In the genomic region with DNA sequence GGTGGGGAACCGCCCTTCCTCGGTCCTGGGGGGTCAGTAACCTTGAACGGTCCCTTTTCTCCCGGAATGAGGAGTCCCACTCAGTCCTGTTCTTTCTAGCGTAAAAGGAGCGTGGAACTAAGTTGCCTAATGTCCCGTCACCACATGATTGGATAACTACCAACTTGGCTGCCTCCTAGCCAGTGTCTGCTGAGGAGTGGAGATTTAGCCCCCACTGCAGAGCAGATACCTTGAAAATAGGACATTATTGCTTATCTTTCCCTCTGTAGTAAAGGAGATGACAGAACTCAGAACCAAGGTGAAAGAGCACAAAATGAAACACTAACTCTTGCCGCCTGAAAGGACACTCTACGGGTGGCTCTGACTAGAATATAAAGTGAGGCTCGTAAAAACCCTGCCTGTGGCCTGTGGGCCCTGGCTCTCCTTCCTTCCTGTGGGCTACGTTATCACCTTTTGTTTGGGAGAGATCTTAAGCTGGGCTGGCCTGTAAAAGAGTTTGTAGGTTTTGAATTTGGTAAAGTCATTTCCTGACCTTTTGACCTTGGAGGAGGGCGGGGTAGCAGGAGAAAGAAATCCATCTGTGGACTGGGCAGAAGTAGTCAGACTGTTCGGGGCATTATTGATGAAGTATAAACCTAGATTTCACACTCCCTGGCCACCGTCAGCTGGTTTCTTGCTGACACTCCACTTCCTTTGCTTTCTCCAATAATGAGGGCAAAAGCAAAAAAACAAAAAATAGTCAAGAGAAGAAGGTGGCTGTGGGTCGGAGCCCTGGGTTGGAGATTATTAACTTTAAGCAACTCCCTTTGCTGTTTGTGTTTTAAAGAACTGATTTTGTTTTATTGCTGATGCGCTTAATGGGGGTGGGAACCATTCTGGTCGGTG, we compare ENCODE assay signal across 9 mouse cellular contexts.
A peak's percentile ranks its signal among the peaks of the same experiment; 100 is the strongest.
DNase-seq lines count a peak whose midpoint lies in the region; ATAC-seq and TF ChIP-seq lines count a peak whose summit lies in the region.
"Had no signal": no experiment of that assay in that cellular context is flagged by ENCODE, and none has a peak within 500 bp of the region (broad histone marks: within the 10 kb centered on the region; RNA-seq: fewer than 3 reads in every experiment).

No protein-coding gene starts in this region.

- peak; percentile 38 for ATAC-seq in CD4-positive, CD25-positive, alpha-beta regulatory T cell, adult 4 months
- no peak for ATAC-seq in midbrain, embryonic 16.5 days

- TF ChIP-seq CTCF in embryonic fibroblast, embryonic 13.5 days (IDR thresholded peaks at IDR 0.05; ENCODE audit: borderline replicate concordance, insufficient read depth, low read length): no peak
- no peak for TF ChIP-seq CTCF in kidney, adult 2 months (conservative IDR thresholded peaks at IDR 0.05; ENCODE audit: insufficient read depth, insufficient read length, low read depth, low read length)

- H3K9ac ChIP-seq in midbrain, embryonic 16.5 days (ENCODE audit: low read depth, low read length): no peak overlapping the region

- H3K27me3 ChIP-seq in kidney, adult 2 months (replicated peaks; ENCODE audit: control insufficient read depth, insufficient read depth, low read length): no peaks in the 10 kb centered on the region
- no peaks in the 10 kb centered on the region for H3K27me3 ChIP-seq in midbrain, embryonic 16.5 days (ENCODE audit: control insufficient read depth, insufficient read depth, low read depth, low read length)

- H3K4me1 ChIP-seq in embryonic fibroblast, embryonic 13.5 days (ENCODE audit: control insufficient read depth, insufficient read depth, low read length): peaks cover 26% of the 10 kb centered on the region
- peaks cover 41% of the 10 kb centered on the region for H3K4me1 ChIP-seq in kidney, adult 2 months (ENCODE audit: control insufficient read depth, insufficient read depth, low read length)
- H3K4me1 ChIP-seq in midbrain, embryonic 16.5 days (ENCODE audit: control insufficient read depth, insufficient read depth, low read length): peaks cover 6% of the 10 kb centered on the region

- no peaks in the 10 kb centered on the region for H3K36me3 ChIP-seq in kidney, adult 2 months (ENCODE audit: control insufficient read depth, insufficient read depth, low read length)
- no peaks in the 10 kb centered on the region for H3K36me3 ChIP-seq in midbrain, embryonic 16.5 days (ENCODE audit: control insufficient read depth, insufficient read depth, low read length)

- H3K9me3 ChIP-seq in midbrain, embryonic 16.5 days (replicated peaks; ENCODE audit: control insufficient read depth, low read length, poor library complexity, severe bottlenecking): no peaks in the 10 kb centered on the region

- no peak for TF ChIP-seq POLR2A in embryonic fibroblast, embryonic 13.5 days (IDR thresholded peaks at IDR 0.05; ENCODE audit: low read depth, low read length)
- TF ChIP-seq POLR2A in kidney, adult 2 months (IDR thresholded peaks at IDR 0.05; ENCODE audit: low read depth, low read length): no peak

- peak; percentile 61 for DNase-seq in adrenal gland, postnatal 10 days
- no peak for DNase-seq in adrenal gland, adult 18-20 months (ENCODE audit: low spot score in 2 of 2)
- peak; percentile 75 for DNase-seq in kidney, adult 2 months
- no peak for DNase-seq in T-cell, adult 2 months (ENCODE audit: low spot score)
- DNase-seq in urinary bladder, postnatal 36 days (ENCODE audit: low spot score in 2 of 2): no peak

- H3K27ac ChIP-seq in embryonic fibroblast, embryonic 13.5 days (ENCODE audit: insufficient read depth, low read length): peak overlapping the region; percentile 36
- H3K27ac ChIP-seq in kidney, adult 2 months (ENCODE audit: insufficient read depth, low read depth, low read length): peak overlapping the region; percentile 75
- H3K27ac ChIP-seq in midbrain, embryonic 16.5 days (ENCODE audit: low read length): 0 out of 2 replicates have a peak overlapping the region, but pooled peaks have one; percentile 15
- H3K27ac ChIP-seq: macrophage had no signal

- H3K4me3 ChIP-seq in embryonic fibroblast, embryonic 13.5 days (ENCODE audit: insufficient read depth, low read length): no peak overlapping the region
- no peak overlapping the region for H3K4me3 ChIP-seq in kidney, adult 2 months (ENCODE audit: insufficient read depth, low read depth, low read length)
- H3K4me3 ChIP-seq in midbrain, embryonic 16.5 days (ENCODE audit: low read depth, low read length): no peak overlapping the region

- WGBS in kidney, adult 2 months: 19% methylated on average over 17 of the region's 17 CpGs
- WGBS in midbrain, embryonic 16.5 days: 38% methylated on average over 17 of the region's 17 CpGs

- H3K4me2 ChIP-seq in midbrain, embryonic 16.5 days (ENCODE audit: low read length): no peak overlapping the region

Comparison
In these comparisons a context has a peak if more than half of its experiments do, and no peak if none do; other contexts are left out.
1. DNase-seq: peak in adrenal gland, postnatal 10 days (single experiment) and kidney, adult 2 months (single experiment); none in adrenal gland, adult 18-20 months (0 of 2), T-cell, adult 2 months (single experiment) and urinary bladder, postnatal 36 days (0 of 2).
2. H3K27ac ChIP-seq: peak in every context shown above with its lines; median percentile 75 in kidney, adult 2 months; 36 in embryonic fibroblast, embryonic 13.5 days; 15 in midbrain, embryonic 16.5 days.